Mouse (Mus musculus): ENCODE results near the gene Nr2f2. TPM values are rescaled to one million over a fixed set of nuclear protein-coding genes. Genes with fewer than 3 reads are reported as not detected.
A peak's percentile ranks its signal among the peaks of the same experiment; 100 is the strongest.

The Nr2f2 gene
- polyA plus RNA-seq, 1 experiment from 2014 or later, result 17.9 TPM

- H3K27me3 ChIP-seq (replicated peaks; ENCODE audit: control insufficient read depth, insufficient read depth, low read length), result no peaks in the 10 kb centered on the region
- no peak for ATAC-seq
- no peaks in the 10 kb centered on the region for H3K4me1 ChIP-seq (replicated peaks; ENCODE audit: control insufficient read depth, insufficient read depth, low read length)
- no peak overlapping the region for H3K9ac ChIP-seq (ENCODE audit: low read depth, low read length)
- H3K4me3 ChIP-seq (ENCODE audit: low read depth, low read length), result no peak overlapping the region
- H3K4me2 ChIP-seq (replicated peaks; ENCODE audit: low read depth), result no peak overlapping the region
- TF ChIP-seq CTCF (IDR thresholded peaks at IDR 0.05; ENCODE audit: low read depth), result no peak
- H3K9me3 ChIP-seq (ENCODE audit: control insufficient read depth), result no peaks in the 10 kb centered on the region
- H3K27ac ChIP-seq (ENCODE audit: low read depth, low read length), result no peak overlapping the region
- 85% methylated on average over 3 of the region's 3 CpGs for WGBS
- H3K36me3 ChIP-seq (ENCODE audit: control insufficient read depth, insufficient read depth), result no peaks in the 10 kb centered on the region
Measured at GRCm38 (mm10) chr7:70380943-70381342, 14.4 kb upstream of the Nr2f2 start.

GRCm38 (mm10) chr7:70380246-70380645, 13.7 kb upstream of the Nr2f2 start:
- WGBS, result 54% methylated on average over 3 of the region's 3 CpGs
- Histone ChIP-seq H3K9me3 (ENCODE audit: control insufficient read depth) (no peaks in the 10 kb centered on the region), H3K27ac (ENCODE audit: low read depth, low read length) (no peak overlapping the region), H3K27me3 (replicated peaks; ENCODE audit: control insufficient read depth, insufficient read depth, low read length) (no peaks in the 10 kb centered on the region), H3K4me2 (replicated peaks; ENCODE audit: low read depth) (no peak overlapping the region), H3K9ac (ENCODE audit: low read depth, low read length) (no peak overlapping the region), H3K36me3 (ENCODE audit: control insufficient read depth, insufficient read depth) (no peaks in the 10 kb centered on the region), H3K4me3 (ENCODE audit: low read depth, low read length) (no peak overlapping the region), H3K4me1 (replicated peaks; ENCODE audit: control insufficient read depth, insufficient read depth, low read length) (no peaks in the 10 kb centered on the region)
- no peak for ATAC-seq
- TF ChIP-seq CTCF (IDR thresholded peaks at IDR 0.05; ENCODE audit: low read depth), result no peak

GRCm38 (mm10) chr7:70370552-70371262, 4.2 kb upstream of the Nr2f2 start:
- WGBS, result 31% methylated on average over 18 of the region's 18 CpGs
- Histone ChIP-seq H3K27me3 (replicated peaks; ENCODE audit: control insufficient read depth, insufficient read depth, low read length) (peaks cover 58% of the 10 kb centered on the region), H3K4me1 (replicated peaks; ENCODE audit: control insufficient read depth, insufficient read depth, low read length) (no peaks in the 10 kb centered on the region; the same call in 1 of the 2 replicates), H3K27ac (ENCODE audit: low read depth, low read length) (no peak overlapping the region), H3K9ac (ENCODE audit: low read depth, low read length) (no peak overlapping the region), H3K4me3 (ENCODE audit: low read depth, low read length) (peak overlapping the region; percentile 40; the same call in 1 of the 2 replicates), H3K36me3 (ENCODE audit: control insufficient read depth, insufficient read depth) (no peaks in the 10 kb centered on the region), H3K9me3 (ENCODE audit: control insufficient read depth) (no peaks in the 10 kb centered on the region), H3K4me2 (replicated peaks; ENCODE audit: low read depth) (peak overlapping the region; percentile 66)
- no peak; the same call in 1 of the 2 replicates for TF ChIP-seq CTCF (IDR thresholded peaks at IDR 0.05; ENCODE audit: low read depth)
- no peak for ATAC-seq

DNA sequence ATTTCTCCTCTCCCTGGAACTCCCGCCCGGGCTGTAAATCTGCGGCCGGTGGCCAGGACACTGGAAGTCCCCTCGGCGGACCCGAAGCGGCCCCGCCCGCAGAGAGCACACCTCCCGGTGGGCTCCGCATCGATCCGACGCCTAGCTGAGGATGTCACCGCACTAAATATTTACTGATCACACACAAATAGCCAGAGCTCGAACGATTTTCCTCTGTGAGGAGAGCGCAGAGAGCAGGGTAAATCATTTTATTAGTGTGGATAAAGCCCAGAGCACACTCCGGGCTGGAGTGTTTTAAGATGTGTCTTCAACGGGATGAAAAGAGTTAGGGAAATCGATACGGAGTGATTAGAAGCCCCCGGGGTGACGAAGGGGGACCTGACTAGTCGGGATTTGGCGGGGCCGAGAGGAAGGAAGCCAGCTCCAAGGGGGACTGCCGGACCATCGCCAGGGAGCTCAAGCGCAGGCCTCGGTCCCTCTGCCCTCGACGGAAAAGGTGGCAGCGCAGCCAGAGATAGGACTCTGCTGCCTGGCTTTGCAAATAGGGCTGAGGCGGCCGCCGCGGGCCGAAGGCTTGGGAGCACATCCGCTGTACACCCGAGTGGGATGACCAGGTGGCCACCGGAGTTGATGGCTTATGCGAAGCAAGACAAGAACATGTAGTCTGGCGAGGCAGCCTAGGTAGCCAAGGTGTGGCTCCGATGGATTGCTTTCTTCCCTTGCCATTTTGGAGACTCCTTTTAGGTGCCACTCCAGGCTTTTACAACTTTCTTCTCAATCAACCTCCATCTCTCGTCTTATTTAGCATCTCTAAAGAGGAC, 3.4 kb upstream of the Nr2f2 start:
- H3K36me3 ChIP-seq (ENCODE audit: control insufficient read depth, insufficient read depth), result no peaks in the 10 kb centered on the region
- ATAC-seq, result no peak
- H3K27me3 ChIP-seq (replicated peaks; ENCODE audit: control insufficient read depth, insufficient read depth, low read length), result peaks cover 58% of the 10 kb centered on the region
- no peaks in the 10 kb centered on the region for H3K9me3 ChIP-seq (ENCODE audit: control insufficient read depth)
- no peak for TF ChIP-seq CTCF (IDR thresholded peaks at IDR 0.05; ENCODE audit: low read depth)
- peak overlapping the region; percentile 66 for H3K4me2 ChIP-seq (replicated peaks; ENCODE audit: low read depth)
- H3K27ac ChIP-seq (ENCODE audit: low read depth, low read length), result no peak overlapping the region
- H3K4me1 ChIP-seq (replicated peaks; ENCODE audit: control insufficient read depth, insufficient read depth, low read length), result no peaks in the 10 kb centered on the region; the same call in 1 of the 2 replicates
- H3K4me3 ChIP-seq (ENCODE audit: low read depth, low read length), result peak overlapping the region; percentile 40
- WGBS, result 6% methylated on average over 47 of the region's 47 CpGs
- H3K9ac ChIP-seq (ENCODE audit: low read depth, low read length), result no peak overlapping the region

GRCm38 (mm10) chr7:70369061-70369730, 2.7 kb upstream of the Nr2f2 start:
- no peak for TF ChIP-seq CTCF (IDR thresholded peaks at IDR 0.05; ENCODE audit: low read depth)
- no peak overlapping the region for H3K27ac ChIP-seq (ENCODE audit: low read depth, low read length)
- no peak overlapping the region for H3K9ac ChIP-seq (ENCODE audit: low read depth, low read length)
- H3K9me3 ChIP-seq (ENCODE audit: control insufficient read depth), result no peaks in the 10 kb centered on the region
- H3K4me1 ChIP-seq (replicated peaks; ENCODE audit: control insufficient read depth, insufficient read depth, low read length), result no peaks in the 10 kb centered on the region; the same call in 1 of the 2 replicates
- 15% methylated on average over 37 of the region's 37 CpGs for WGBS
- peaks cover 58% of the 10 kb centered on the region for H3K27me3 ChIP-seq (replicated peaks; ENCODE audit: control insufficient read depth, insufficient read depth, low read length)
- H3K4me3 ChIP-seq (ENCODE audit: low read depth, low read length), result peak overlapping the region; percentile 40
- H3K36me3 ChIP-seq (ENCODE audit: control insufficient read depth, insufficient read depth), result no peaks in the 10 kb centered on the region
- ATAC-seq, result no peak
- peak overlapping the region; percentile 66 for H3K4me2 ChIP-seq (replicated peaks; ENCODE audit: low read depth)

- H3K27me3 ChIP-seq (replicated peaks; ENCODE audit: control insufficient read depth, insufficient read depth, low read length), result peaks cover 58% of the 10 kb centered on the region
- ATAC-seq, result no peak
- H3K36me3 ChIP-seq (ENCODE audit: control insufficient read depth, insufficient read depth), result no peaks in the 10 kb centered on the region
- no peaks in the 10 kb centered on the region; the same call in 1 of the 2 replicates for H3K4me1 ChIP-seq (replicated peaks; ENCODE audit: control insufficient read depth, insufficient read depth, low read length)
- H3K27ac ChIP-seq (ENCODE audit: low read depth, low read length), result no peak overlapping the region
- WGBS, result 72% methylated on average over 4 of the region's 4 CpGs
- H3K9me3 ChIP-seq (ENCODE audit: control insufficient read depth), result no peaks in the 10 kb centered on the region
- H3K4me2 ChIP-seq (replicated peaks; ENCODE audit: low read depth), result peak overlapping the region; percentile 66; the same call in 1 of the 2 replicates
- TF ChIP-seq CTCF (IDR thresholded peaks at IDR 0.05; ENCODE audit: low read depth), result no peak
- H3K9ac ChIP-seq (ENCODE audit: low read depth, low read length), result no peak overlapping the region
- no peak overlapping the region for H3K4me3 ChIP-seq (ENCODE audit: low read depth, low read length)
Measured at GRCm38 (mm10) chr7:70368751-70369060, 2.2 kb upstream of the Nr2f2 start.

All from intestine, postnatal 0 days (tissue).